Mouse (Mus musculus) midbrain, embryonic 10.5 days (tissue): Measurements from ENCODE around the gene Ghrhr. TPM values are rescaled to one million over a fixed set of nuclear protein-coding genes. Genes with fewer than 3 reads are reported as not detected.
A peak's percentile ranks its signal among the peaks of the same experiment; 100 is the strongest.

ENCODE experiments used
- DNase-seq: peaks from one replicate; pipeline ENCODE4 v3.0.0-alpha.2; 2017; ENCODE audit warnings: low spot score
- H3K27ac ChIP-seq: fragments of 300-500 bp; sonication (generic); replicated peaks from 2 replicates; pipeline ENCODE4 v1.5.1; 2016; ENCODE audit warnings: mild to moderate bottlenecking
- H3K27me3 ChIP-seq: fragments of 300-500 bp; sonication (generic); 2 replicates; pipeline ENCODE4 v1.6.1; 2016; ENCODE audit warnings: low read depth, mild to moderate bottlenecking; ENCODE audit not compliant: poor library complexity, severe bottlenecking
- H3K36me3 ChIP-seq: fragments of 300-500 bp; sonication (generic); 2 replicates; pipeline ENCODE4 v1.6.1; 2016; ENCODE audit warnings: mild to moderate bottlenecking, moderate library complexity
- H3K4me1 ChIP-seq: fragments of 300-500 bp; sonication (generic); 2 replicates; pipeline ENCODE4 v1.6.1; 2016
- H3K4me3 ChIP-seq: fragments of 300-500 bp; sonication (generic); 2 replicates; pipeline ENCODE4 v1.5.1; 2016; ENCODE audit warnings: mild to moderate bottlenecking, moderate library complexity
- H3K9me3 ChIP-seq: fragments of 300-500 bp; sonication (generic); replicated peaks from 2 replicates; pipeline ENCODE4 v1.6.1; 2016; ENCODE audit warnings: mild to moderate bottlenecking
- WGBS: fragments of 180-500 bp; shearing (Covaris S2); methylation state at CpG from one replicate; pipeline ENCODE4 v1.1.7; 2016; 5-methylcytosine and 5-hydroxymethylcytosine counted together
- polyA plus RNA-seq: library from polyadenylated mRNA; unstranded; fragments of >200 nt; fragmentation: Nextera tagmentation; extraction: Ambion mirVana; gene quantifications from 2 replicates; pipeline ENCODE4 v1.2.1, GENCODE M21; 2016

The Ghrhr gene
- polyA plus RNA-seq, 1 experiment from 2014 or later, result not detected

DNA sequence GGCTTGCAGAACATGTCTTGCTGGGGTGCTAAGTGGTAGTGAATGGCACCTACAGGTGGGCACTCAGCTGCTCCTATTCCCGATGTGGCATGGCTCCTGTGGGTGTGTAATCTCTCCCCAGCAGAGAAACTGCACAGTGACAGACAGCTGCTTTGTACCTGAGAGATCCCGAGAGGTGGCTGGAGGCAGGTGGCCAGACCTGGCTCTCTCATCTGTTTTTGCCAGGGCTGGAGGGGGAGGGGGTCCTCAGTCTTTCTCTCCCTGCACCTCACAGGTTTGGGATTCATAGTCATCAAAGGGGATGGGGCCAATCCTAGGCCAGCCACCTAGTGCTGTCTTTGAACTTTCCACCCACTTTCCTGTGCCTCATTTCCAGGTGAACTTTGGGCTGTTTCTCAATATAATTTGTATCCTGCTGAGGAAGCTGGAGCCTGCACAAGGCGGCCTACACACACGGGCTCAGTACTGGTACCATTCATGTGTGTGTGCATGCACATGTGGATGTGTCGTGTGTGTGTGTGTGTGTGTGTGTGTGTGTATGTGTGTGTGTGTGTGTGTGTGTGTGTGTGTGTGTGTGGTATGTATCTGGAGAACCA lies 8.4 kb downstream of the Ghrhr start:
- no peak for DNase-seq
- Histone ChIP-seq H3K4me1 (peaks cover 18% of the 10 kb centered on the region), H3K9me3 (no peaks in the 10 kb centered on the region), H3K27me3 (0 out of 2 replicates have a peak, but pooled peaks cover 7% of the 10 kb centered on the region), H3K4me3 (no peak overlapping the region), H3K36me3 (no peaks in the 10 kb centered on the region), H3K27ac (no peak overlapping the region)
- WGBS, result 76% methylated on average over 5 of the region's 5 CpGs

DNA sequence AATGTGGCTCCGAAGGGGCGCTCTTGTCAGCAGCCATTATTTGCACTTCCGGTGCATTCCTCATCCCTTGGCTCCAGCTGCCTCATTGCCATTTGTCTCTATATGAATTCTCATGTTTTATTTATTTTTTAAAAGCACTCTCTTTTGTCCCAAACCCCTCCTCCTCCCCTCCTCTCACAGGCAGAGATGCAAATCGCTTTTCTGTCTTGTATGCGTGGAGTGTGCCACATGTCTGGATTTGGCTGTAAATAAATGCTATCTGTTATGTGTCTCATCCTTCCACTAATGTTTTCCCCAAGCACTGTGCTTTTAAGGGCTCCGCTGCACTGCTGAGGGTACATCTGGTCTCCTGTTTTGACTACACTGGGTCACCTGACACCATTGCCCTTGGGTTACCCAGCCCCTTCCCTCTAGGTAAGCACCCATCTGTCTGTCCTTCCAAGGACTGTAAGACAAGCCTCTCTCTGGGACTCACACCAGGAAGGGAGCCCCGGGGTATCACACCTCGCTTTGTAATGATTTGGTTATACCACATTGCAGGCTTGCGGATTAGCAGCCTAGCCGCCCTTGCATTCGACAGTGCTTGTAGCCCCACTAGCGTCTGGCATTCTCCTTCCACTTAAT lies 12.6 kb downstream of the Ghrhr start:
- Histone ChIP-seq H3K27me3 (no peaks in the 10 kb centered on the region), H3K4me1 (peaks cover 44% of the 10 kb centered on the region), H3K4me3 (no peak overlapping the region), H3K9me3 (no peaks in the 10 kb centered on the region), H3K27ac (peak overlapping the region; percentile 71), H3K36me3 (no peaks in the 10 kb centered on the region)
- WGBS, result 59% methylated on average over 12 of the region's 12 CpGs
- no peak for DNase-seq

DNA sequence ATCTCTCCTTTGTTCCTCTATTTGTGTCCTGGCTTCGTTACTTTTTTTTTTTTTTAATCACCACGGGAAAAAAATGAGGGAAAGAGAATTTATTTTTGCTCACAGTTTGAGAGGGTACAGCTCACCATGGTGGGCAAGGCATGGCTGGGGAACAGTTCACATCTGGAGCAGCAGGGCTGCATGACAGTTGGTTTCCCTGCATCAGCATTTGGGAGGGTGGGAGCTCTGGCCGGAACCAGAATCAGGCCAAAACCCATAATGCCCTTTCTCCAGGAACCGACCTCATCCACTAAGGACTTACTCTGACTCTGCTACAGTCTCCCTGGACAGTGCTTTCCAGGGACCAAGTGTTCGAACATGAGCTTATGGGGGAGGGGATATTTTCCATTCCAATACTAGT lies 13.2 kb downstream of the Ghrhr start:
- no peak overlapping the region for H3K4me3 ChIP-seq
- DNase-seq, result no peak
- no peaks in the 10 kb centered on the region for H3K36me3 ChIP-seq
- no peaks in the 10 kb centered on the region for H3K27me3 ChIP-seq
- peak overlapping the region; percentile 71 for H3K27ac ChIP-seq
- 69% methylated on average over 5 of the region's 5 CpGs for WGBS
- H3K9me3 ChIP-seq, result no peaks in the 10 kb centered on the region
- peaks cover 44% of the 10 kb centered on the region for H3K4me1 ChIP-seq

DNA sequence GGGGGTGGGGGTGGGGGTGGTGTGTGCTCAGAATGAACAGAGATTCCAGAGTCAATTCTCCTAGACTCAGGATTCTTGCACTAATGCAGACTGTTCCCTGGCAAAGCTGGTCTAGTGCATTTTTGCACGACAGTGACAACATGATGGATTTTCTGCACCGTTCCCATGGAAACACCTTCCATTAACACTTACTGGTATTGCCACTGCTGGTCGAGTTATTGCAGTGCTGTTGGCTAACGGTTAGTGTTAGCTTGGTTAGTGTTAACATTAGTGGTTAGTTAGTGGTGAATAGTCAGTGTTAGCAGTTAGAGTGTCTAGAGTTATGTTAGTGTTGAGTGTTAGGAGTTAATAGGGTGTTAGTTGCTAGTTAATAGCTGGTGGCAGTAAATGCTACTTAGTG lies 15.7 kb downstream of the Ghrhr start:
- Histone ChIP-seq H3K9me3 (no peaks in the 10 kb centered on the region), H3K4me3 (no peak overlapping the region), H3K36me3 (no peaks in the 10 kb centered on the region), H3K4me1 (peaks cover 60% of the 10 kb centered on the region), H3K27me3 (0 out of 2 replicates have a peak, but pooled peaks cover 4% of the 10 kb centered on the region), H3K27ac (no peak overlapping the region)
- WGBS, result 61% methylated on average over 4 of the region's 4 CpGs
- DNase-seq, result no peak

DNA sequence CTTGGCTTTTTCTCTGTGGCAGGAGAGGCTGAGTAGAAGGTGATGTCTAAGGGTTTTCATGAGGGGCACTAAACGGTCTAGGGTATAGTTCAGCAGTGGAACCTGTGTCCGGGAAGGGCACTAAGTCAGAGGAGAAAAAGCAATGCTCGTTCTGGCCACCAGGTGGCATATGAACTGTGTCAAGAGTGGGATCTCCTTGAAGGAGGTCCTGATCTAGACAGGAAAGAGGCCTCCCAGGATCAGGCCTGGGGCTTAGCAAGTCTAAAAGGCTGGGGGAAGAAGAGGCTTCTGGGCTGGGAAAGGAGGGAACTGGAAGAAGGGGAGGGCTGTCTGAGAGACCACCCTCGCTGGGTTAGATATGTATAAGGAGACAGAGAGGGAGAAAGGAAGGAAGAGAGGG lies 16.4 kb downstream of the Ghrhr start:
- Histone ChIP-seq H3K4me3 (no peak overlapping the region), H3K4me1 (peaks cover 63% of the 10 kb centered on the region), H3K9me3 (no peaks in the 10 kb centered on the region), H3K36me3 (no peaks in the 10 kb centered on the region), H3K27me3 (0 out of 2 replicates have a peak, but pooled peaks cover 4% of the 10 kb centered on the region), H3K27ac (peak overlapping the region; percentile 69; the same call in 1 of the 2 replicates)
- peak; percentile 88 for DNase-seq
- WGBS, result 15% methylated on average over 4 of the region's 4 CpGs

DNA sequence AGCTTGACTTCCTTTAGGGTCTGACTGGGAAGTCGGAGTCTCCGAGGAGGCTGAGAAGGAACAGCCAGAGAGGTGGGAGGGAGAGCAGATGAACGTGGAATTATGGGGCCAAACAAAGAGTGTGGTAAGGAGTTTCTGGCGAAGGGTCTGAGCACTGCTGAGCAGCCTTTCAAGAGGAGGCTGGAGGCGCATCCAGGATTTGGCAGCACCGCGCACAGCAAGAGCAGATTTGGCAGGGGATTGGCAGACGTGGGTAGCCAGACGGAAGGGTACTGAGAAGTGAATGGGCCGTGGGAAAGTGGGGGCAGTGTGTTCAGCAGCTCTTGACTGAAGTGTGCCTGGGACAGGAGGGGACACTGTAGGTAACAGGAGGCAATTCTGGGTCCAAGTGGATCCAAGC lies 18.8 kb downstream of the Ghrhr start:
- peaks cover 41% of the 10 kb centered on the region for H3K4me1 ChIP-seq
- DNase-seq, result no peak
- H3K4me3 ChIP-seq, result no peak overlapping the region
- WGBS, result 81% methylated on average over 10 of the region's 10 CpGs
- 0 out of 2 replicates have a peak, but pooled peaks cover 4% of the 10 kb centered on the region for H3K27me3 ChIP-seq
- H3K36me3 ChIP-seq, result no peaks in the 10 kb centered on the region
- peak overlapping the region; percentile 30 for H3K27ac ChIP-seq
- H3K9me3 ChIP-seq, result no peaks in the 10 kb centered on the region

DNA sequence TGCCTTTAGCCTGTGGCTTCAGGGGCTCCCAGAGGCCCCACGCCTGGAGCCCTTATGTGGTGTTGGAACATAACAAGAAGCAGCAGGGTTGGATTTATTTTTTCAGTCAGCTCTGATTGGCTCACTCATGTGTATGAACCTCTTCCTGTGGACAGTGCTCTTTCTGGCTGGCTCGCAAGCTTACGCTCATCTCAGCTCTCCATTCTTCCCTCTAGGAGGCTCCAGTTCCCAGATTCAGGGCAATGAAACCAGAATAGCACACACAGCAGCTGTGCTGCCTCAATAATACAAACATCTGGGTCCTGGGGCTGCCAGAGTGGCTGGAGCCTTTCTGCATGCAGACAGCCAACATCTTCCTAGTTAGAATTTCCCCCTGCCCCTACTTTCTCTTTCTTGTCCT lies 20.1 kb downstream of the Ghrhr start:
- H3K4me3 ChIP-seq, result no peak overlapping the region
- H3K36me3 ChIP-seq, result no peaks in the 10 kb centered on the region
- no peaks in the 10 kb centered on the region for H3K9me3 ChIP-seq
- 0 out of 2 replicates have a peak, but pooled peaks cover 4% of the 10 kb centered on the region for H3K27me3 ChIP-seq
- DNase-seq, result peak; percentile 23
- peak overlapping the region; percentile 69 for H3K27ac ChIP-seq
- peaks cover 41% of the 10 kb centered on the region for H3K4me1 ChIP-seq
- 59% methylated on average over 3 of the region's 3 CpGs for WGBS

DNA sequence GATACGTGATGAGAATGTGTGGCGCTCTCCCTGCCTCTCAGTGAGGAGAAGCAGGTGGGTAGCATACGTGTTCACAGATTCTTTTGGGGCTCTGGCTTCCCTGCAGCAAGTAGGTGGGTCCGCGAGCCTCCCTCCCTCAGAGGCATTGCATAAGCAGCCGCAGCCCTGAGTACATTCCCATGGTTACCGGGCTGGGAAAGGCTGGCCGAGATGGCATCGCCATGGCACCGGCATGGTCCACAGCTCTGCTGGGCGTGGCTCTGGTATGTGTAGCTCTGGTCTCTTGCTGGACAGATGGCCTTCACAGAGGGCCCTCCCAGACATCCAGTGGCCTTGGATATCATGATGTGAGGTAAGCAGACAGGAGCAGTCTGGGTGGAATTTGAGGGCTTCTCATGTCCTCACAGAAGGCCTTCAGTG lies 20.5 kb downstream of the Ghrhr start:
- 0 out of 2 replicates have a peak, but pooled peaks cover 4% of the 10 kb centered on the region for H3K27me3 ChIP-seq
- H3K4me3 ChIP-seq, result no peak overlapping the region
- peak overlapping the region; percentile 69 for H3K27ac ChIP-seq
- peaks cover 37% of the 10 kb centered on the region for H3K4me1 ChIP-seq
- no peaks in the 10 kb centered on the region for H3K9me3 ChIP-seq
- peak; percentile 41 for DNase-seq
- H3K36me3 ChIP-seq, result no peaks in the 10 kb centered on the region
- 72% methylated on average over 11 of the region's 11 CpGs for WGBS

DNA sequence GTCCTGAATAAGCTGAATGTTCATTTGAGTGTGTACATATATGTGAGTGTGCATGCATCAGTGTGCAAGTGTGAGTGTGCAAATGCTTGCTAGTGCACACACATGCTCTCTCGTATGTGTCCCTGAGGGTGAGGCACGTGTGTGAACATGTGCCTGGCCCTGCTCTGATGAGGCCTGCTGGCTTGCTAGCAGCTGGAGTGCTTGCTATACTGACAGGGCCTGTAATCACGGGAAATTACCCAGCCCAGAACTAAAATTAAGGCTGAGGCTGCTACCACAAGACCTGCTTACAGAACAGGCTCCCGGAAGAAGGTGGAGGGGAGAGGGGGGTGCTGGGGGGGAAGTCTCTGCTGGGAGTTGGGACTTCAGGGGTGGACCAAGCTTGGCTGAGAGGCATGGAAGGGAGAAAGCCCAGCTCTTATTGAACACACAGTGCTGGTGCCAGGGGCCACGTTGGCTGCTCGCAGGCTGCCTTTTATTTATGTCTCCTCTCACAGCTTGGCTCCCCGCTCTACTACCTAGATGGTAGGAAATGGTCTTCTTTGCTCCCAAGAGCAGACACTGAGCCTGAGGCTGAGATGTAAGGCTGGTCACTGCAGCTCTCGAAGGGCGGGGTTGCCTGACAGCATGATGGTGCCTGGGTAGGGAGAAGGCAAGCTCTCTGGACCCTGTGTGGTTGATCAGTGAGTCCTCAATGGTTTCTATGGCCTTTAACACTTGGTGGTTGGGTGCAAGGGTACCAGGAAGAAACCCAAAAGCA lies 23.0 kb downstream of the Ghrhr start:
- H3K27ac ChIP-seq, result peak overlapping the region; percentile 42; the same call in 1 of the 2 replicates
- H3K27me3 ChIP-seq, result 0 out of 2 replicates have a peak, but pooled peaks cover 4% of the 10 kb centered on the region
- no peaks in the 10 kb centered on the region for H3K9me3 ChIP-seq
- H3K4me3 ChIP-seq, result no peak overlapping the region
- DNase-seq, result no peak
- peaks cover 29% of the 10 kb centered on the region for H3K4me1 ChIP-seq
- H3K36me3 ChIP-seq, result no peaks in the 10 kb centered on the region
- whole genome bisulfite sequencing, result 88% methylated on average over 9 of the region's 9 CpGs

DNA sequence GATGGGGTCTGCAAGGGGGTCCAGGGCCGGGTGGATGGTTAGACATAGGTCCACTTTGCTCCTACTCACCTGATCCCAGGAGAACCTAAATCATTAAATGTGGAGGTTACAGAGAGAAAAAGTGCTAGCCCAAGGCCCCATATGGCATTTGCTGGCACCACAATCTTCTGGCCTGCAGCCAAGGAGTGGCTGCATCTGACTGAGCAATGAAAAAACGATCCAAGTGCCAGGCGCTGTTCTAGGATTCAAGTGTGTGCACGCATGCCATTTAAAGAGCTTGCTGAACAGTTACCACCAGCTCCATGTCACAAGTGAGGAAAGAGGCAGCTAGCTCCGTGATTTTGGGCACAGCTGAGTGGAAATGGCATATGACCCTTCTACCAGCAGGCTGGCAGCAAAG lies 23.8 kb downstream of the Ghrhr start:
- WGBS, result 86% methylated on average over 5 of the region's 5 CpGs
- H3K27ac ChIP-seq, result 0 out of 2 replicates have a peak overlapping the region, but pooled peaks have one; percentile 42
- H3K9me3 ChIP-seq, result no peaks in the 10 kb centered on the region
- H3K27me3 ChIP-seq, result 0 out of 2 replicates have a peak, but pooled peaks cover 2% of the 10 kb centered on the region
- no peak for DNase-seq
- peaks cover 25% of the 10 kb centered on the region for H3K4me1 ChIP-seq
- H3K4me3 ChIP-seq, result no peak overlapping the region
- H3K36me3 ChIP-seq, result no peaks in the 10 kb centered on the region

DNA sequence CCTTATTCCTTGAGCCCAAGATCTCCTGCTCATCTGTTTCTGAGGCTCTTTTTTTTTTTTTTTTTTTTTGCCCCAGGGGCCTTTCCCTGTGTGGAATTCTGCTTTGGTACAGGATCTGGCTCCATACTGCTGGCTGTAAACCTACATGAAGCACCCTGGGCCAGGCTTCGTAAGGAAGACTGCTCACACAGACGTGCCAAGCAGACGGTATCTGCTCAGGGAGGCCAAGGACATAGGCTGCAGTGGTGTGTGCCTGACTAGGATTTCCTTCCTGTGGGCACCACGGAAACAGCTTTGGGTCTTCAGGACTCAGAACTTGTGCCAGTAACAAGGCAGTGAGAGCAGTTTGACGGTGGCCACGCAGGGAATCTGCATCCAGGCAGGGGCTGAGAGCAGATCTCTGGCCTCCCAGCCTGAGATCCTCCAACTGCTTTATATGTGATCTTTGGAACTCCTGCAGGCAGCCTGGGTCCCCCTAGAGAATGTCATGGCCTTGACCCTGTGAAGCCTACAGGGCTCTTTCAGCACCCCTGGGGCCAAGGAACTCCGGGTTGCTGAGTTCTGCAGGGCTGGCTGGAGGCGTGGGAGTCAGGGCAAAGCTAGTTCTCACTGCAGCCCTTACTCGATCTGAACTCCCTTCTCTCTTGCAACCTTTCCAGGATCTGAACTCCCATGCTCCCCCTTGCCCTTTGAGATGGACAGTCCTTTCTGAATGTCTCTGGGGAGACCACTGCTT lies 26.1 kb downstream of the Ghrhr start:
- Histone ChIP-seq H3K4me3 (no peak overlapping the region), H3K27me3 (no peaks in the 10 kb centered on the region), H3K4me1 (peaks cover 11% of the 10 kb centered on the region; the same call in 1 of the 2 replicates), H3K27ac (peak overlapping the region; percentile 49; the same call in 1 of the 2 replicates), H3K9me3 (no peaks in the 10 kb centered on the region), H3K36me3 (no peaks in the 10 kb centered on the region)
- WGBS, result 85% methylated on average over 9 of the region's 9 CpGs
- DNase-seq, result no peak
